Mouse (Mus musculus) ES-Bruce4 (cell line): ENCODE data around the gene Acad8.

Source experiments
- CTCF ChIP-seq: IDR thresholded peaks from one replicate; pipeline ENCODE4 v1.8.1; 2011; ENCODE audit warnings: low read depth, low read length
- EP300 ChIP-seq: IDR thresholded peaks from 2 replicates; pipeline ENCODE4 v1.6.1; 2011; ENCODE audit warnings: low read depth, low read length; ENCODE audit not compliant: insufficient read depth
- POLR2A ChIP-seq: IDR thresholded peaks from one replicate; pipeline ENCODE4 v1.8.1; 2011; ENCODE audit warnings: low read length; ENCODE audit not compliant: insufficient read depth

DNA sequence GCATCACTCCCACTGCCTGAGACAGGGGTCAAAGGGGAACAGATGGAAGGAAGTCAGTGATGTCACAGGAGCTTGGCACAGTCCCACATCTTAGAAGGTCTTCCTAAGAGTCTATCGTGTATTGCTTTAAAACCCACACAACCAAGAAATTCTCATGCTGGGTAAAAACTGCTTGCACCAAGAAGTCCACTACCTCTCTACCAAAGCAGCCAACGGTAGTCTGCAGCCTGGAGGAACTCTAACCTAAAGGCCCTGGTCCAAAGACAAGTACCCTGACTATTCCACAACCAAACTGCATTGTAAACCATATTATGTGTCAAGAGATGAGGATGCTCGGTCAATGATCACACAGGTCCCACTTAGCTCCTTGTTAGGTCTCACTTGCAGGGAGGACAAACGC lies 9.2 kb downstream of the Acad8 start:
- no peak for TF ChIP-seq CTCF
- TF ChIP-seq POLR2A = no peak
- TF ChIP-seq EP300 = no peak
